Mouse (Mus musculus) liver, embryonic 15.5 days (tissue): Measurements from ENCODE around the gene Sgip1. TPM values are rescaled to one million over a fixed set of nuclear protein-coding genes. Genes with fewer than 3 reads are reported as not detected.

Source experiments
- ATAC-seq: fragments of 200-750 bp; cut with Nextera tagmentation; 2 replicates; pipeline ENCODE4 v1.8.0; 2017; ENCODE audit warnings: moderate number of reproducible peaks, mild to moderate bottlenecking, moderate library complexity; ENCODE audit not compliant: insufficient read depth
- H3K27ac ChIP-seq: fragments of 300-500 bp; sonication (generic); replicated peaks from 2 replicates; pipeline ENCODE4 v1.5.1; 2015; ENCODE audit warnings: mild to moderate bottlenecking, inconsistent platforms
- H3K27me3 ChIP-seq: fragments of 300-500 bp; sonication (generic); 2 replicates; pipeline ENCODE4 v1.6.1; 2015; ENCODE audit warnings: mild to moderate bottlenecking, inconsistent platforms
- H3K36me3 ChIP-seq: fragments of 300-500 bp; sonication (generic); replicated peaks from 2 replicates; pipeline ENCODE4 v1.6.1; 2015; ENCODE audit warnings: moderate library complexity, mild to moderate bottlenecking, inconsistent platforms
- H3K4me1 ChIP-seq: fragments of 300-500 bp; sonication (generic); replicated peaks from 2 replicates; pipeline ENCODE4 v1.6.1; 2015; ENCODE audit warnings: inconsistent platforms
- H3K4me2 ChIP-seq: fragments of 300-500 bp; sonication (generic); 2 replicates; pipeline ENCODE4 v1.6.1; 2015; ENCODE audit warnings: moderate library complexity, mild to moderate bottlenecking, inconsistent platforms
- H3K4me3 ChIP-seq: fragments of 300-500 bp; sonication (generic); replicated peaks from 2 replicates; pipeline ENCODE4 v1.5.1; 2015; ENCODE audit warnings: mild to moderate bottlenecking, inconsistent platforms
- H3K9ac ChIP-seq: fragments of 300-500 bp; sonication (generic); 2 replicates; pipeline ENCODE4 v1.6.1; 2015; ENCODE audit warnings: moderate library complexity, mild to moderate bottlenecking, inconsistent platforms
- H3K9me3 ChIP-seq: fragments of 300-500 bp; sonication (generic); replicated peaks from 2 replicates; pipeline ENCODE4 v1.6.1; 2016; ENCODE audit warnings: inconsistent platforms
- WGBS: fragments of 180-500 bp; shearing (Covaris S2); methylation state at CpG from one replicate; pipeline ENCODE4 v1.1.7; 2015; ENCODE audit warnings: mixed read lengths; ENCODE audit not compliant: insufficient replicate concordance; 5-methylcytosine and 5-hydroxymethylcytosine counted together
- polyA plus RNA-seq: library from polyadenylated mRNA; unstranded; fragments of >200 nt; fragmentation: Nextera tagmentation; extraction: Ambion mirVana; gene quantifications from 2 replicates; pipeline ENCODE4 v1.2.1, GENCODE M21; 2015

Gene Sgip1
- polyA plus RNA-seq, 1 experiment from 2014 or later, result 0.73 TPM

DNA sequence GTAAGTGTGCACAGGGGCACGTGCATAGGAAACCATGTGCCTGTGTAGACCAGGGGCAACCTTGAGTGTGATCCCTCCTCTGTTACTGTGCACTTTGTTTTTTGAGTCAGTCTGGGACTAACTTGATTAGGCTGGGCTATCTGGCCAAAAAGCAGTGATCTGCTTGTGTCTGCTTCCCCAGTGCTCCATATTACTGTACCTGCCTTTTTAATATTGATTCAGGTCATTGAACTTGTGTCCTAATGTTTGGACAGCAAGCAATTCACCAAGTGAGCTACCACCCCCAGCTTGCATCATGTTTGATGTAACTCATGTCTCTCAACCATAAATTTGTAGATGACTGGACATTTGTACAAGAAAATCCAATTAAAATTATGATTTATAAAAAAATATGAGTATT is 69.2 kb downstream of the Sgip1 start:
- WGBS, result 58% methylated on average over 1 of the region's 1 CpGs
- Histone ChIP-seq H3K27ac (no peak overlapping the region), H3K9me3 (no peaks in the 10 kb centered on the region)

DNA sequence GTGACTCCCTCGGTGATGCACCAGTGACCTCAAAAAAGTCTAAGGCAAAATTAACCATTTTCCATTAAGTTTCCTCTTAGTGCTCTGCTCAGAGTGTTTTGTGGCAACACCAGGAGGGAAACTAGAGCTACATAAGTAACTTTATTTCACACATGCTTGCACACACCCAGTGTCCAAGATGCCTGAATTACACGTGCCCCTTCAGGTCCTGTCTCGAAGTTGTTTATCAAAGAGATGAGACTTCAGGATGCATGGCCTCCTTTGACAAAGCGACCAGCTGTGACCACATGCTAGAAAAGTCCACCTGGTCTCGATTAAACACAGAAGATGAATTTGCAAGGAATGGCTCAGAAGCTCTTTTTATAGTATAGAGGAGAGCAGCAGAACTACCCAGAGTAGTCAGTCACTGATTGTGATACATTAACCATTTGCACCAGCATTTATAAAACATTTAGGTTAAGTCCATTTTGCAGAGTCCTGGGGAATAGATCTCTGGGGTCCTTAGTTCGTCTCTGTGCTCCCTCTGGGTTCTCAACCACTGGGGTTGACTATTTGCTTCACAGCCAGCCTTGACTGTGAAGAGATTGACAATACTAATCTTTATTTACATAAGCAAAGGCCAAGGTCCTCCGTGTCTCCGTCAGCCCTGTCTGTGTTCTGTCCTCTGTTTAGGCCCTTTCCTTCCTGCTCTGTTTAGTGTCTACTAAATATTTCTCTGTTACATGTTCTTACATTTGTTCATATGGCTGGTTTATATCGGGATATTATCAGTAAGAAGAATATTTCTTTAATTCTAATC is 70.1 kb downstream of the Sgip1 start:
- Histone ChIP-seq H3K27me3 (no peaks in the 10 kb centered on the region), H3K9ac (no peak overlapping the region), H3K4me1 (no peaks in the 10 kb centered on the region), H3K27ac (peak overlapping the region; percentile 51), H3K4me3 (no peak overlapping the region), H3K36me3 (no peaks in the 10 kb centered on the region), H3K4me2 (no peak overlapping the region), H3K9me3 (no peaks in the 10 kb centered on the region)
- peak; percentile 58; the same call in 1 of the 2 replicates for ATAC-seq
- WGBS, result 48% methylated on average over 9 of the region's 9 CpGs

More for the DNA sequence above, 69.2 kb downstream of the Sgip1 start:
- no peak overlapping the region for H3K4me2 ChIP-seq
- H3K27me3 ChIP-seq, result no peaks in the 10 kb centered on the region
- H3K4me3 ChIP-seq, result no peak overlapping the region
- no peaks in the 10 kb centered on the region for H3K36me3 ChIP-seq
- peak; percentile 59; the same call in 1 of the 2 replicates for ATAC-seq
- no peaks in the 10 kb centered on the region for H3K4me1 ChIP-seq
- H3K9ac ChIP-seq, result no peak overlapping the region

DNA sequence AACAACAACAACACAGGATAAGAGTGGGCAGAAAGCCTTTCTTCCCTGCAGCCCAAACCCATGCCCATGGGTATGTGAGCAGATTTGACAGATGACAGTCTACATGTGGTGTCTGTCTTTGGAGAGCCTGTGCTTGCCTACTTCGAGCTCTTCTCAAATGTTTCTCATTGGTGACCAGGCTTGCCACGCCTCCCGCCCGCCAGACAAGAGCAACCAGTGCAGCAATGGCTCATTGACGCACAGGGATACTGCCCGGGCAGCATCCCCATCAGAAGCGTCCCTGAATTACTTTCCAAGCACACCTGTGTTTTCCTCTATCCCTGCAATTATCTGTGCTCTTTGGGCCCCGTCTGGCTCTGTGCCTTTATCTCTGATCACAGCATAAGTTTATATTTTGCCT is 72.2 kb downstream of the Sgip1 start:
- Histone ChIP-seq H3K9ac (no peak overlapping the region), H3K27me3 (no peaks in the 10 kb centered on the region), H3K9me3 (no peaks in the 10 kb centered on the region), H3K4me1 (no peaks in the 10 kb centered on the region), H3K36me3 (no peaks in the 10 kb centered on the region), H3K4me3 (no peak overlapping the region), H3K4me2 (no peak overlapping the region), H3K27ac (no peak overlapping the region)
- no peak for ATAC-seq
- WGBS, result 75% methylated on average over 8 of the region's 8 CpGs

DNA sequence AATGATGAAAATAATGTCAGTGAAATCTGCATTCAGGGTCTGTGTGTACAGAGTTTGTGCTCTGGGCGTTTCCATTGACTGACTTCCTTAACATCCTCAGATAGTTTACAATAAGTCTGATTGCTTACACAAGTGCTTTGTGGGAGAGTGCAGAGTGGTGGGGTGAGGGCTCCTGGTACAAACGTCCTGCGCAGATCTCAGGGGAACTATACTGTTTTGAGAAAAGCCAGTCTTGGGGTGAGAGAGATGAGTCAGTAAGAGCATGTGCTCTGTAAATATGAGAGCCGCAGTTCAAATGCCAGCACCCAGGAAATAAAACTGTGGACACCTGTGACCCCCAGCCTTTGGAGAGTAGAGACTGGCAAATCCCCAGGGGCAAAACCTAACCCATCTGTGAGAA is 80.7 kb downstream of the Sgip1 start:
- Histone ChIP-seq H3K4me1 (no peaks in the 10 kb centered on the region), H3K4me2 (no peak overlapping the region), H3K9ac (no peak overlapping the region), H3K27me3 (no peaks in the 10 kb centered on the region), H3K36me3 (no peaks in the 10 kb centered on the region), H3K9me3 (no peaks in the 10 kb centered on the region), H3K27ac (no peak overlapping the region), H3K4me3 (no peak overlapping the region)
- ATAC-seq, result no peak
- 60% methylated on average over 4 of the region's 4 CpGs for WGBS

DNA sequence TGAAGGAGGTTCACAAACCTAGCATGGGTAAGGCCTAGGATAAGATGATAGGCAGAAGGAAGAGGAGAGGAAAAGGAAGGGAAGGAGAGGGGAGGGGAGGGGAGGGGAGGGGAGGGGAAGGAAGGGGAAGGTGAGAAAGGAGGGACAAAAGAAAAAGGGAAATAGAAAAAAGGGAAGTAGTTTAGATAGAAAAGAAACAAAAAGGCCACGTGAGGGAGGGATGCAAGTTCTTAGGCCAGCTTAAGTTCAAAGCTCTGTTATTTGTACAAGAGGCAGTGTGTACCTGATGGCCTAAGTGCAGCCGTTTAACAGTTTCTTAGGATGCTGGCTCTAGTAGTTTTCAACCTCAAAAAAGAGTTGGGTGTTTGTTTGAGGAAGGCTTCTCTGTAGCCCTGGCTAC is 83.4 kb downstream of the Sgip1 start:
- 35% methylated on average over 2 of the region's 2 CpGs for WGBS
- Histone ChIP-seq H3K4me2 (no peak overlapping the region), H3K4me1 (no peaks in the 10 kb centered on the region), H3K27ac (no peak overlapping the region), H3K27me3 (no peaks in the 10 kb centered on the region), H3K9me3 (no peaks in the 10 kb centered on the region), H3K4me3 (no peak overlapping the region), H3K9ac (no peak overlapping the region), H3K36me3 (no peaks in the 10 kb centered on the region)
- no peak for ATAC-seq

DNA sequence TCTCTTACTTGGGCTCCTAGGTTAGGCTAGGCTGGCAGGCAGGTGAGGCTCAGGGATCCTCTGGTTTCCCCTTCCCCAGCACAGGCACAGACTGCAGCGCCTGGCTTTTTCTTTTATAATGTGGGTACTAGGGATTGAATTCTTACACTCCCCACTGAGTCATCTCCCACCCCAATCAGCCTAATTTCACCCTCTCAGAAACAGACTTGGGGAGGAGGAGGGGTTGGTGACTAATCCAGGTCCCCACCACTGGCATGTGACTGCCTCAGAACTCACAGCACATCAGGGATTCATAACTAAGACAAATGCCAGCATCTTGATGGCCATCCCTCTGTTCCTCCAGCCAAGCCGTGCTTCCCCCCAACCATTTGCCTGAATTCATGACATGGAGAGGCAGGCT is 85.1 kb downstream of the Sgip1 start:
- H3K9me3 ChIP-seq, result no peaks in the 10 kb centered on the region
- WGBS, result 69% methylated on average over 2 of the region's 2 CpGs
- H3K36me3 ChIP-seq, result no peaks in the 10 kb centered on the region
- H3K27ac ChIP-seq, result no peak overlapping the region
- H3K27me3 ChIP-seq, result no peaks in the 10 kb centered on the region
- H3K4me1 ChIP-seq, result no peaks in the 10 kb centered on the region
- ATAC-seq, result no peak
- H3K4me2 ChIP-seq, result no peak overlapping the region
- no peak overlapping the region for H3K9ac ChIP-seq
- H3K4me3 ChIP-seq, result no peak overlapping the region

DNA sequence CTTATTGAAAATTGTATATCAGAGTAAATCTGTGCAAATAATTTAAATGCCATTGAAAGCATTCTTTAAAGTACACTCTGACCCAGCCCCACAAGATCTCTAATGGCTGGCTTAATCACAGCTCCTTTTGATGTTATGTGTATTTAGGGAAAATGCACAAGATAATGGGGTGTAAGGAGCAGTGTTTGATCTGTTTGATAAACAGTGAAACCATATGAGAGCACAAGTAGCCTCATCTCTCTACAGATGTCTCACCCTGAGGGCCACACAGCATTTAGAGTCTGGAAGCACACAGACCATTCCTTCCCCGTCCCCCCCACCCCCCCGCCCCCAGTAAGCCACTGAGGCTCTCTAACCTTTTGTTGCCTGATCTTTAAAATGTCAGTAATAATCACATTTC is 87.4 kb downstream of the Sgip1 start:
- no peak overlapping the region for H3K4me3 ChIP-seq
- H3K36me3 ChIP-seq, result no peaks in the 10 kb centered on the region
- no peak overlapping the region for H3K27ac ChIP-seq
- WGBS, result 66% methylated on average over 2 of the region's 2 CpGs
- no peak overlapping the region for H3K9ac ChIP-seq
- ATAC-seq, result no peak
- no peaks in the 10 kb centered on the region for H3K4me1 ChIP-seq
- no peaks in the 10 kb centered on the region for H3K9me3 ChIP-seq
- no peaks in the 10 kb centered on the region for H3K27me3 ChIP-seq
- no peak overlapping the region for H3K4me2 ChIP-seq

DNA sequence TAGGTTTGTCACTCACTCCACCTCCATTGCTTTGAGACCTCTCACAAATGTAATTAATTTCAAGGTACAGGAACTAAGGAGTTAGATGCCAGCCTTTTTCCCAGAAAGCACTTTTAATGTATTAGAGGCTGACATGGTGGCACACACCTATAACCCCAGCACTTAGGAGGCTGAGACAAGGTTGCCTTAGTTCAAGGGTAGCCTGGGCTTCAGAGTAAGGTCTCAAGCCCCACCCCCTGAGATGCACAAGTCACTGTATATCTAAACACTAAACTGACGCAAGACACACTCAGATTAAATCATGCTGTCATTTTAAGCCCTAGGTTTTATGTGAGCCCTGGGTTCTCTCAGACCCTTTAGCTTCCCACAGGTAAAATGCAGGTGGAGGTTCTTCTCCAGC is 92.1 kb downstream of the Sgip1 start:
- no peaks in the 10 kb centered on the region for H3K27me3 ChIP-seq
- no peaks in the 10 kb centered on the region for H3K4me1 ChIP-seq
- 76% methylated on average over 1 of the region's 1 CpGs for WGBS
- no peaks in the 10 kb centered on the region for H3K36me3 ChIP-seq
- H3K9ac ChIP-seq, result no peak overlapping the region
- no peak overlapping the region for H3K27ac ChIP-seq
- ATAC-seq, result no peak
- H3K9me3 ChIP-seq, result no peaks in the 10 kb centered on the region
- H3K4me3 ChIP-seq, result no peak overlapping the region
- no peak overlapping the region for H3K4me2 ChIP-seq

DNA sequence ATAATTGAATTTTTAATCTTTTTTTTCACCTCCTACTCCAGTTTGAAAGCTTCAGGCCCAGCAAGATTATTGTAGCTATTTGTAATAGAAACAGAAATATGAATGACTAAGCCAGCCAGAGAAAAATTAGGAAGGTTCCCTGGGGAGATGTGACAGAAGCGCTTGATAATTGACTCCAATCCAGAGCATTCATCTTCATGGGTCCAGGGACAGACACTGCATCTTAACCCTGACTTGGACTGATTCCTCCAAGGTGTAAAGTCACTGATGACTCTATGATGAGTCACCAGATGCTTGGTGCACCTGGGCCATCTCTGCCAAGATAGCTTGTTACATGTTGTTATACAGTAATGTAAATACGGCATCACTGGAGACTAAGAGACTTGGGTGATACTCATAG is 92.6 kb downstream of the Sgip1 start:
- Histone ChIP-seq H3K4me1 (no peaks in the 10 kb centered on the region), H3K4me2 (no peak overlapping the region), H3K9ac (no peak overlapping the region), H3K36me3 (no peaks in the 10 kb centered on the region), H3K27me3 (no peaks in the 10 kb centered on the region), H3K4me3 (no peak overlapping the region), H3K27ac (no peak overlapping the region), H3K9me3 (no peaks in the 10 kb centered on the region)
- WGBS, result 68% methylated on average over 2 of the region's 2 CpGs
- ATAC-seq, result no peak

DNA sequence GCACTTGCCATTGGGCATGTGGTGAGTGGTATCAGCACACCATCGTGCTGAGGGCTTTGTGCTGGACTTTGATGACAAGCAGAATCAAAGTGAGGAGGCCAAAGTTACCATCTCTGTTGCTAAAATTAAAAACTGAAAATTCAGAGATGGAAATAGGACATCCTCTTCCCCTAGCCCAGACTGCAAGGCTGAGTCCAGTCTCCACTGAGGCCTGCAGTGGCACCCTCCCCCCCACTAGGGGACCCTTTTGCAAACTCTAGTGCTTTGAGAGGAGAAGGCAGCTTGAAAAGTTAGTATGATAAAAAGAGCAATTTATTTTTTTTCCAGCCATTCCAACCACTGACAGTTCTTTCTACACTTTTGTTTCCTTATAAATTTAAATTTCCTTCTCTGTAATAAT is 93.6 kb downstream of the Sgip1 start:
- Histone ChIP-seq H3K27ac (no peak overlapping the region), H3K36me3 (no peaks in the 10 kb centered on the region), H3K4me2 (no peak overlapping the region), H3K4me3 (no peak overlapping the region), H3K9me3 (no peaks in the 10 kb centered on the region), H3K4me1 (no peaks in the 10 kb centered on the region), H3K27me3 (no peaks in the 10 kb centered on the region), H3K9ac (no peak overlapping the region)
- WGBS, result 35% methylated on average over 1 of the region's 1 CpGs
- no peak for ATAC-seq

DNA sequence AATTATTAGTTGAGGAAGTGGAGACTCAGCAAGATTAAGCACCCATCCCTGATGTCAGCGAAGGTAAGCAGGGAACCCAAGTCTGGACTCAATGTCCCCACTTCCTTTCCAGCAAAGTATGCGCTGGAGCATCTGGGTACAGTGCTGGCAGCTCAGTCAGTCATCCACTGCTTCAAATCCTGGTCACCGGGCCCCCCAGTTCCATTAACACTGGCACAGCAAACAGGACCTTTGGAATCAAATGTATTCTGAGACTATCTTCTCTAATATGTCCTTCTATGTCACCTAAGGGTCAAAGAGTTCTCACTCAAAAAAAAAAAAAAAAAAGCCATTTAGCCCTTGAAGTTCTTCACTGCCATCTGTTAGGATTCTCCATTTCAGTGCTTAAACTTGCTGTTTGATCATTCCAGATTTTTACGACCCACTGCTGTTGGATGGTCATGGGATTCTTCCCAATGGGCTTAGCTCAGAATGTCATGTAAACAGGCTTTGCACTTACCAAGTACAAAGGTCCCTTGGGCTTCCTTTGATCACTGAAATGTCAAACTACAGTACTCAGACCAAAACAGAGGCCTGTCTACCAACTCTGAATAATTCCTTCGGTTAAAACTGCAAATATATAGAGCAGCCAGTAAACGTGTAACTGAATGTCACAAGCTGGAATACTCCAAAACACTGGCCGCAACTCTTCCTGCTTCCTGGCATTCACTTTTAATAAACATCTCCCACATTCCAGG is 99.1 kb downstream of the Sgip1 start:
- Histone ChIP-seq H3K9me3 (no peaks in the 10 kb centered on the region), H3K4me2 (no peak overlapping the region), H3K9ac (no peak overlapping the region), H3K36me3 (no peaks in the 10 kb centered on the region), H3K27ac (0 out of 2 replicates have a peak overlapping the region, but pooled peaks have one; percentile 34), H3K4me1 (no peaks in the 10 kb centered on the region), H3K4me3 (no peak overlapping the region), H3K27me3 (no peaks in the 10 kb centered on the region)
- peak; percentile 44; the same call in 1 of the 2 replicates for ATAC-seq
- WGBS, result 54% methylated on average over 7 of the region's 7 CpGs
